Mouse (Mus musculus) liver, embryonic 15.5 days (tissue): ENCODE data around the gene Pigr. TPM values are rescaled to one million over a fixed set of nuclear protein-coding genes. Genes with fewer than 3 reads are reported as not detected.

Source experiments
- ATAC-seq: fragments of 200-750 bp; cut with Nextera tagmentation; 2 replicates; pipeline ENCODE4 v1.8.0; 2017; ENCODE audit warnings: moderate number of reproducible peaks, mild to moderate bottlenecking, moderate library complexity; ENCODE audit not compliant: insufficient read depth
- H3K27ac ChIP-seq: fragments of 300-500 bp; sonication (generic); replicated peaks from 2 replicates; pipeline ENCODE4 v1.5.1; 2015; ENCODE audit warnings: mild to moderate bottlenecking, inconsistent platforms
- H3K27me3 ChIP-seq: fragments of 300-500 bp; sonication (generic); 2 replicates; pipeline ENCODE4 v1.6.1; 2015; ENCODE audit warnings: mild to moderate bottlenecking, inconsistent platforms
- H3K36me3 ChIP-seq: fragments of 300-500 bp; sonication (generic); replicated peaks from 2 replicates; pipeline ENCODE4 v1.6.1; 2015; ENCODE audit warnings: moderate library complexity, mild to moderate bottlenecking, inconsistent platforms
- H3K4me1 ChIP-seq: fragments of 300-500 bp; sonication (generic); replicated peaks from 2 replicates; pipeline ENCODE4 v1.6.1; 2015; ENCODE audit warnings: inconsistent platforms
- H3K4me2 ChIP-seq: fragments of 300-500 bp; sonication (generic); 2 replicates; pipeline ENCODE4 v1.6.1; 2015; ENCODE audit warnings: moderate library complexity, mild to moderate bottlenecking, inconsistent platforms
- H3K4me3 ChIP-seq: fragments of 300-500 bp; sonication (generic); replicated peaks from 2 replicates; pipeline ENCODE4 v1.5.1; 2015; ENCODE audit warnings: mild to moderate bottlenecking, inconsistent platforms
- H3K9ac ChIP-seq: fragments of 300-500 bp; sonication (generic); 2 replicates; pipeline ENCODE4 v1.6.1; 2015; ENCODE audit warnings: moderate library complexity, mild to moderate bottlenecking, inconsistent platforms
- H3K9me3 ChIP-seq: fragments of 300-500 bp; sonication (generic); replicated peaks from 2 replicates; pipeline ENCODE4 v1.6.1; 2016; ENCODE audit warnings: inconsistent platforms
- WGBS: fragments of 180-500 bp; shearing (Covaris S2); methylation state at CpG from one replicate; pipeline ENCODE4 v1.1.7; 2015; ENCODE audit warnings: mixed read lengths; ENCODE audit not compliant: insufficient replicate concordance; 5-methylcytosine and 5-hydroxymethylcytosine counted together
- polyA plus RNA-seq: library from polyadenylated mRNA; unstranded; fragments of >200 nt; fragmentation: Nextera tagmentation; extraction: Ambion mirVana; gene quantifications from 2 replicates; pipeline ENCODE4 v1.2.1, GENCODE M21; 2015

Gene Pigr
- polyA plus RNA-seq, 1 experiment from 2014 or later: 0.24 TPM

DNA sequence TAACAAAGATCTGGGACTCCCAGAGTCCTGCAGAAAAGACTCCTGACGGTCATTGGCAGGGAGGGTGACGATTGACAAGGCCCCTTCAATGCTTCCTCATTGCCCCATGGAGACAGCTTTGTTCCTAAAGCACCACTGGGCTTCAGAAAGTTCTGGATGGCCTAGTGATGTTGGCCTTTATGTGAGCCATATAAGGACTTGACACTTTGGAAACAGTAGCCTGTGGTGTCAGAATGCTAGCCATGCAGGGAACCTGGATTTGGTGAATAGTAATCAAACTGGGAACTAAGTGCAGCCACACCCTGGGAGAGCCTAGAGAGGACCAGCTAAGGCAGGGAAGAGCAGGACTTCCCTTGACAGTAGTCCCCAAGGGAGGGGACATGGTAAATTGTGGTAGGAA, 25.0 kb upstream of the Pigr start:
- ATAC-seq: no peak
- no peaks in the 10 kb centered on the region for H3K9me3 ChIP-seq
- H3K27ac ChIP-seq: no peak overlapping the region
- H3K4me3 ChIP-seq: no peak overlapping the region
- H3K4me2 ChIP-seq: no peak overlapping the region
- no peaks in the 10 kb centered on the region for H3K27me3 ChIP-seq
- 44% methylated on average over 2 of the region's 2 CpGs for WGBS
- no peaks in the 10 kb centered on the region for H3K36me3 ChIP-seq
- no peak overlapping the region for H3K9ac ChIP-seq
- H3K4me1 ChIP-seq: no peaks in the 10 kb centered on the region

DNA sequence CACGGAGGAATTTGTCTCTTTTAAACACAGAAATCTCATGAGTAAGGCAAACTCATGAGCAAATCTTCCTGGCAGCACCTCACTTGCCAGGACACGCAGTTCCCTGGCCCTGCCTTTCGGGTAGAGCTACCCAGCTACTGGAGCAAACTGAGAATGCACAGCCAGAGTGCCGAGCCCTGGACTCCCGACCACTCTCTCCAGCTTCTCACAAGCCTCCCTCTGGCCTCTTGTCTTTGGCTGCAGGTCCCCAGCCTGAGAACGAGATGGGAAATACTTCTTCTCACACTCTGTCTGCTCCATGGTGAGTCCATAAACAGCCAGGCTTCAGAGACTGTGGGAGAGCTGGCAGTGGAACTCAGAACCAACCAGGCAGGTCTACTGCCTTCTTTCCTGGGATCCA, 23.5 kb upstream of the Pigr start:
- no peak for ATAC-seq
- H3K27ac ChIP-seq: no peak overlapping the region
- WGBS: 47% methylated on average over 6 of the region's 6 CpGs

DNA sequence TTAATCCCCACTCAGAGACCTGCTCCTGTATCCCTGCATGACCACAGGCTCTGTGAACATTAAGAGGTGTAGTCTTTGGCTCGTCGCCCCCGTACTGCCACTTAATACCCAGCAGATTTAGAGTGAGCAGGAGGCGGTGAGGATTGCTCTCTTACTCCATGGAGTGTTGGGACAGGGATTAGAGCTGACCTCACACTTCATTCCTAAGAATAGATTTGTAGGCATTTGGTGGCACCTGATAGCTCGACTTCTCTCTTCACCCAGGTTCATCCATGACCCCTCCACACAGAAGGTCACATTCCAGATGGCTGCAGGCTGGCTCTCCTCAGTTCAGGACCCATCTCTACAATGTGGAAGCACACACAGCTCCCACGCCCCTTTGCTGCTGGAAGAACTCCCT, 22.2 kb upstream of the Pigr start:
- no peak overlapping the region for H3K4me2 ChIP-seq
- no peaks in the 10 kb centered on the region for H3K36me3 ChIP-seq
- 65% methylated on average over 6 of the region's 6 CpGs for WGBS
- H3K9ac ChIP-seq: no peak overlapping the region
- no peaks in the 10 kb centered on the region for H3K4me1 ChIP-seq
- no peak overlapping the region for H3K27ac ChIP-seq
- H3K27me3 ChIP-seq: no peaks in the 10 kb centered on the region
- ATAC-seq: no peak
- no peak overlapping the region for H3K4me3 ChIP-seq
- no peaks in the 10 kb centered on the region for H3K9me3 ChIP-seq

More for the DNA sequence above, 23.5 kb upstream of the Pigr start:
- Histone ChIP-seq H3K4me2 (no peak overlapping the region), H3K36me3 (no peaks in the 10 kb centered on the region), H3K4me3 (no peak overlapping the region), H3K9me3 (no peaks in the 10 kb centered on the region), H3K27me3 (no peaks in the 10 kb centered on the region), H3K4me1 (no peaks in the 10 kb centered on the region), H3K9ac (no peak overlapping the region)

DNA sequence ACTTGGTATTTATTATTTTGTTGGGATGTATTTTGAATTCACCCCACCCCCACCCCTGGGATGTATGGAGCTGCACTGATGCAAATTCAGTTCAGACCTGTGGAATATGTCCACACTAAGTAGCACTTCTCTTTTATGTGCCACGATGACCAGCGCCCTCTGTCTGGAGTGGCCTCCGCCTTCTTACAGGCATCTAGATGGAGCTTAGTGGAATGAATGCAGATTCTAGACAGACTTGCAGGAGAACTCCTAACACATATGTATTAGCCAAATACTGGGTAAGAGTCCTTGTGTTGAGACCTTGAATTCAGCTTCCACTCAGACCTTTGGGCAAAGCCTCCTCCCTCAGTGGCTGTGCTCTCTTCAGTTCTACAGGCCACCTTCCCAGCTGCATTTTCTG, 15.6 kb upstream of the Pigr start:
- Histone ChIP-seq H3K4me2 (no peak overlapping the region), H3K9me3 (no peaks in the 10 kb centered on the region), H3K27ac (no peak overlapping the region), H3K9ac (no peak overlapping the region), H3K27me3 (no peaks in the 10 kb centered on the region), H3K4me1 (no peaks in the 10 kb centered on the region), H3K36me3 (no peaks in the 10 kb centered on the region), H3K4me3 (no peak overlapping the region)
- WGBS: 78% methylated on average over 3 of the region's 3 CpGs
- no peak for ATAC-seq

DNA sequence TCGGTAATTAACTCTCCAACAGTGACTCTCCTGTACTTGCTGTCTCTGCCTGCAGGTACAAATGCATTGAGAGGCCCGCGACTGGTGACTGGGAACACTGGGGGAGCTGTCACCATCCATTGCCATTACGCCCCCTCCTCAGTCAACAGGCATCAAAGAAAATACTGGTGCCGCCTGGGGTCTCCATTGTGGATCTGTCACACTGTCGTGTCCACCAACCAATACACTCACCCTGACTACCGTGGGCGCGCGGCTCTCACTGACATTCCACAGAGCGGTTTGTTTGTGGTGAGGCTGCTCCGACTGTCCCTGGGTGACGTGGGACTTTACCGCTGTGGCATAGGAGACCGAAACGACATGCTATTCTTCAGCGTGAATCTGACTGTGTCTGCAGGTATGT, 15.2 kb upstream of the Pigr start:
- no peaks in the 10 kb centered on the region for H3K36me3 ChIP-seq
- H3K4me3 ChIP-seq: no peak overlapping the region
- H3K9ac ChIP-seq: no peak overlapping the region
- WGBS: 68% methylated on average over 17 of the region's 17 CpGs
- no peaks in the 10 kb centered on the region for H3K4me1 ChIP-seq
- no peak overlapping the region for H3K4me2 ChIP-seq
- no peaks in the 10 kb centered on the region for H3K9me3 ChIP-seq
- H3K27me3 ChIP-seq: no peaks in the 10 kb centered on the region
- no peak overlapping the region for H3K27ac ChIP-seq
- ATAC-seq: no peak

DNA sequence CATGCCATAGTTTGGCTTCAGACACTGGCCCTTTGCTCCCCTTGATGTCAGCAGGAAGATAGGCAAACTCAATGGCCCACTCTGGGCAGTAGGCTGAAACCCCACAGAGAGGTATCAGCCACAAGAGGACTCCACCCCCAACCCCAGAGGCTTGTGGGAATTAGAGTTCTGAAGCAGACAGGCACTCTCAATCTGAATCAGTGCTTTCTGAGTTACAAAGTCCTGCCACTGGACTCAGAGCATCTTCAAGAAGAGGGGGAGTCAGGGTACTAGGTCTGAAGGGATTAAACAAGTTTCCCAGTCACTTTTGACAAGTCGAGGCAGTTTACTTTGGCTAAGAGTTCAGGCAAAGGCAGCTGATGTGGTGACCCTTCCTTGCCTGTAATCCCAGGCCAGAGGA, 6.7 kb upstream of the Pigr start:
- no peak overlapping the region for H3K27ac ChIP-seq
- 0 out of 2 replicates have a peak, but pooled peaks cover 11% of the 10 kb centered on the region for H3K4me1 ChIP-seq
- H3K27me3 ChIP-seq: no peaks in the 10 kb centered on the region
- no peak for ATAC-seq
- no peaks in the 10 kb centered on the region for H3K9me3 ChIP-seq
- H3K36me3 ChIP-seq: no peaks in the 10 kb centered on the region
- no peak overlapping the region for H3K9ac ChIP-seq
- H3K4me3 ChIP-seq: no peak overlapping the region
- whole genome bisulfite sequencing: 24% methylated on average over 1 of the region's 1 CpGs
- no peak overlapping the region for H3K4me2 ChIP-seq

DNA sequence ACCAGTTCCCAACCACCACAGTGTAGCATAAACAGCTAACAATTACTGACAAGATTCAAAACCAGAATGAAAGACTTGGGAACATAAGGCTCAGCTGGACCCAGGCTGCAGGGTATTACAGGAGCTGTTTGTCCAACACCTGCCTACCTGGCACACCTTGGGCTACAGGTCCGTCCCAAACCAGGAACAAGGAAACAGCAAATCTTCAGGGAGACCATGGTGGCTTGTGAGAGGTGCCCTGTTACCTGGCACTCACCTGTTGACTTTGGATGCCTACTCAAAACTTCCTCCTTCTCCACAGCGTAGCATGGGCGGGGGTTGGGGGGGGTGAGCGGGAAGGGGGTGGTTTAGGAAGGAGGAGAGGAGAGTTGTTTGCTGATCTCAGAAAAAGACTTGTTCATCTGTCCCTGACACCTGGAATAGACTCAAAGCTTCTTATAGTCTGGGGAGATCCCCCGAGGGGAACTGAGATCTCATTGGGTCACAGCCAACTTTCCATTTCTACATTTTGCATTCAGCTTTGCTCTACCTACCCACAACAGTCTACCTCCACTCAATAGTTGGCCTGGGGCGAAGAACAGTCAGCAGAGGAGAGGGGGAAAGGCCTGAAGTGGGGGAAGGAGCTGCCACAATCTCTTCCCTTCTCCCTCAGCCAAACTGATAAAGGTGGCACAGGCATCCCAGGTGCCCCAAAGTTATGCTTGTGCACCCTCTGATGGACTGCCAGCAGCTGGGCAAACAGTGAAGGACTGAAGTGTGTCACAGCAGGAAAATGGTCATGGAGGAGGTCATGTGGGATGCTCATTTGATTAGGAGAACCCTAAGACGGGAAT, 6.0 kb upstream of the Pigr start:
- no peak for ATAC-seq
- no peaks in the 10 kb centered on the region for H3K36me3 ChIP-seq
- no peak overlapping the region for H3K4me3 ChIP-seq
- no peak overlapping the region for H3K4me2 ChIP-seq
- H3K27ac ChIP-seq: peak overlapping the region; percentile 71; the same call in 1 of the 2 replicates
- H3K9me3 ChIP-seq: no peaks in the 10 kb centered on the region
- WGBS: 55% methylated on average over 7 of the region's 7 CpGs
- no peak overlapping the region for H3K9ac ChIP-seq
- no peaks in the 10 kb centered on the region for H3K27me3 ChIP-seq
- H3K4me1 ChIP-seq: 0 out of 2 replicates have a peak, but pooled peaks cover 11% of the 10 kb centered on the region

DNA sequence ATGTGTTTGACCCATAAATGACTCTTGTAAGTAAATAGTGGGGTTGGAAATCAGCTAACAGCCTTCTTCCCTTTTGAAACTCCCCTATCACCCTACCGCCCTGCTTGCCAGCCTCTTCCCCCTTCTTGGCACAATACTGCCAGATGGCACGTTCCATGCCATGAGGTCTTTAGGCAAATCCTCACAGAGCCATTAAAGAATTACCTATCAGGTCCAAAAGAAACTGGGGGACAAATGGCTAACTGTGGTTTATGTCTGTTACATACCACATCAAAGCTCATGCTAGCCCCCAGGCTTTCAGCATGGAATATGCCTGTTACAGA, 5.4 kb upstream of the Pigr start:
- Histone ChIP-seq H3K27me3 (no peaks in the 10 kb centered on the region), H3K36me3 (no peaks in the 10 kb centered on the region), H3K4me2 (no peak overlapping the region), H3K4me1 (0 out of 2 replicates have a peak, but pooled peaks cover 11% of the 10 kb centered on the region), H3K9me3 (no peaks in the 10 kb centered on the region), H3K9ac (no peak overlapping the region), H3K4me3 (no peak overlapping the region), H3K27ac (peak overlapping the region; percentile 71)
- 48% methylated on average over 2 of the region's 2 CpGs for WGBS
- ATAC-seq: no peak

DNA sequence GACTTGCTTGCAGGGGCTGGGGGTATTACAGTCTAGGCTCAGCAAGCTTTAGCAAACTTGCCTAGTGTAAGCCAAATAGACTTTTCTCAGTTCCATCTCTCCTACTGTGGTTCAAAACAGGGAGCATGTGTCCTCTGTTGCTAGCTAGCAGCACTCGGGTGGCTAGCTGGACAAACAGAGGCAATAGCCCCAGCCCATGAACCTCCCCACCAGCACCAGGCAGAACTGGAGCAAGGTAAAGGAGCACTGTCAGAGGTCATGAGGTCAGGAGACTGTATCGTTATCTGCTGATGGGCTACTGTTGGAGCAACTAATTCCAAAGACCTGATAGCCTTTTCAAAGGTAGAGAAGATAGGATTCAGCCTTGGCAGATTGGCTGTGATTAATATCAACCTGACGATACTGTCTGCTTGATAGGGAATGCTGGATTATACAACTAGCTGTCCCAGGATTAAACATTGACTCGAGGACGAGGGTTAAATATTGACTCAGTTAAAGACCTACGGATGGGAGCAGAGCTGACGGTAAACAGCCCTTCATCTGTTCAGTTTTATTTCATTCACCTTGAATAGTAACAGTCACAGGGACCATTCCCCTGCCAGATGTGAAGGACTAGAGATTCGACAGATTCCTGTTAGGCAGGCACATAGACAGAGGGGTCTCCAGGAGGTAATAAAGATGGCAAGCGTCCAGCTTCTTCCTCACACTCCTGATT, 4.4 kb upstream of the Pigr start:
- 0 out of 2 replicates have a peak, but pooled peaks cover 11% of the 10 kb centered on the region for H3K4me1 ChIP-seq
- peak overlapping the region; percentile 71 for H3K27ac ChIP-seq
- peak; percentile 80 for ATAC-seq
- H3K4me3 ChIP-seq: no peak overlapping the region
- no peaks in the 10 kb centered on the region for H3K9me3 ChIP-seq
- H3K9ac ChIP-seq: no peak overlapping the region
- 50% methylated on average over 9 of the region's 9 CpGs for WGBS
- H3K27me3 ChIP-seq: no peaks in the 10 kb centered on the region
- H3K36me3 ChIP-seq: no peaks in the 10 kb centered on the region
- H3K4me2 ChIP-seq: no peak overlapping the region

DNA sequence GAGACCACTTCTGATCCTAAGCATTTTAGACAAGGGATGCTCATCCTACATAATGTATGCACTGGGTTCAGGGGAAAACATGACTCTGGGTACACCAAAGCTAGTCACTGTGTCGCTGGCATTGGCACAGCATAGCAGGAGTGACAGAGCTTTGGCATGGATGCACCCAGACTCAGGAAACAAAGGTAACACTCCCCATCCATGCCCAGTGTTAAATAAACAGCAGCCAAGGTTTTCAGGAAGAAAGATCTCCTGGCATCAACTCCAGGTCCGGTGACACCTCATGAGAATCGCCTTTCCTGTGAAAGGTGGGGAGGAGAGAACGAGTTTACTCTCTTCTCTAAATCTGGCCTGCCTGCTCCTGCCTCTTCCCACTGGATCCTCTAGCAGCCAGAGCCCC, 2.2 kb downstream of the Pigr start:
- Histone ChIP-seq H3K27me3 (no peaks in the 10 kb centered on the region), H3K27ac (no peak overlapping the region), H3K4me2 (no peak overlapping the region), H3K9me3 (no peaks in the 10 kb centered on the region), H3K4me3 (no peak overlapping the region), H3K4me1 (no peaks in the 10 kb centered on the region), H3K36me3 (no peaks in the 10 kb centered on the region), H3K9ac (no peak overlapping the region)
- ATAC-seq: no peak
- 57% methylated on average over 4 of the region's 4 CpGs for WGBS

DNA sequence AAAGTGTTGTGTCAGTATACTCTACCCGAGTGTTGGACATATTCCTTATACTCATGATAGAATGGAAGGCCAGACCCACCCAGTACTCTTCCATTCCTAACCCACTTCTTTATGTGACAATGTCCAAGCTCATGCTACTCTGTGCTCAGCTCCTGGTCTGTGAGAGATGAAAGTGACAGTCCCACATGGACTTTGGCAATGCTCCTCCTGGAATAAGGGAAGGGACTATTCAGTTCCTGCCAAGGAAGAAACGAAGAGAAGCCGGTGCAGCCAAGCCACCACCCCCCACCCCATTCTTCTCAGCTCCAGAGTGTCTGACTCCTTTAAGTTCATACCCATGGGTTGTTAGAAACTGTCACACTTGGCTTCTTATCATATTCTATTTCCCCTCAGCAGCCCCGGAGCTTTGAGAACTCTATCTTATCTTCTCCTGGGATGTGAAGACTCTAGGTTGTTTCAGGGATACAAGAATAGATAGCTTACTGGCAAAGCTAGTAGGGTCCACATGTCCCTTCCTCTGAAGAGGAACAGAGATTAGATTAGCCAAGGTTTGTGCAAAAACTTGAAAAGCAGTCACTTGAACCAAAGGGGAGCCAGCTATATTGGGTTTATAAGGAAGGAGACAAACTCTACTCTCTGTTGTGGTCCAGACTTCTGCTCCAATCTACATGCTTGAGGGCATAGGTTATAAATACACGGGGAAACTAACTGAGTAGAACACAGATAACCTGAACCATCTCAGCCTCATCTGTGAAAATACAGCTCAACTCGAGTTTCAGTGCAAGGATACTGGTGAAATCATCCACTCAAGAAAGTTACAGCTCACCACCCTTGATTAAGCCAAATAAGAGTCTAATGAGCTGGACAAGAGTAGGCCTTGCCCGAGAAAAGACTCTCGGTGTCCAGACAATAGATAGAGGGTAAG, 3.7 kb downstream of the Pigr start:
- no peak for ATAC-seq
- H3K4me3 ChIP-seq: no peak overlapping the region

More for the DNA sequence above, 3.7 kb downstream of the Pigr start:
- Histone ChIP-seq H3K36me3 (no peaks in the 10 kb centered on the region), H3K27ac (no peak overlapping the region), H3K4me1 (no peaks in the 10 kb centered on the region), H3K27me3 (no peaks in the 10 kb centered on the region), H3K4me2 (no peak overlapping the region), H3K9me3 (no peaks in the 10 kb centered on the region), H3K9ac (no peak overlapping the region)
- WGBS: 34% methylated on average over 8 of the region's 8 CpGs
